Comparison of ENCODE assay signal across 20 mouse cellular contexts in genomic region chr15:83114106-83114505, GRCm38 (mm10). TPM values are rescaled to one million over a fixed set of nuclear protein-coding genes. Genes with fewer than 3 reads are reported as not detected.
DNase-seq lines count a peak whose midpoint lies in the region; ATAC-seq and TF ChIP-seq lines count a peak whose summit lies in the region.
"Had no signal": no experiment of that assay in that cellular context is flagged by ENCODE, and none has a peak within 500 bp of the region (broad histone marks: within the 10 kb centered on the region; RNA-seq: fewer than 3 reads in every experiment).

No protein-coding gene starts in this region.

- no peaks in the 10 kb centered on the region for H3K79me2 ChIP-seq in liver, adult 2 months (ENCODE audit: control insufficient read depth, insufficient read depth, low read length)
- no peaks in the 10 kb centered on the region for H3K79me2 ChIP-seq in heart, adult 2 months (replicated peaks; ENCODE audit: control insufficient read depth, insufficient read depth, low read length)

- H3K27me3 ChIP-seq in kidney, adult 2 months (replicated peaks; ENCODE audit: control insufficient read depth, insufficient read depth, low read length): no peaks in the 10 kb centered on the region
- no peaks in the 10 kb centered on the region for H3K27me3 ChIP-seq in liver, adult 2 months (ENCODE audit: control insufficient read depth, insufficient read depth, low read length)
- no peaks in the 10 kb centered on the region for H3K27me3 ChIP-seq in hindbrain, embryonic 15.5 days
- H3K27me3 ChIP-seq in midbrain, embryonic 16.5 days (ENCODE audit: control insufficient read depth, insufficient read depth, low read depth, low read length): no peaks in the 10 kb centered on the region
- H3K27me3 ChIP-seq in heart, adult 2 months (ENCODE audit: control insufficient read depth, insufficient read depth, low read length): no peaks in the 10 kb centered on the region
- H3K27me3 ChIP-seq: forebrain, embryonic 12.5 days; liver, embryonic 15.5 days; lung, embryonic 15.5 days had no signal

- TF ChIP-seq CTCF in kidney, adult 2 months (conservative IDR thresholded peaks at IDR 0.05; ENCODE audit: insufficient read depth, insufficient read length, low read depth, low read length): no peak
- no peak for TF ChIP-seq CTCF in liver, adult 2 months (IDR thresholded peaks at IDR 0.05; ENCODE audit: low read depth, low read length)
- TF ChIP-seq CTCF in heart, adult 2 months (IDR thresholded peaks at IDR 0.05): no peak

- H3K4me2 ChIP-seq in hindbrain, embryonic 15.5 days: no peak overlapping the region
- H3K4me2 ChIP-seq in midbrain, embryonic 16.5 days (ENCODE audit: low read length): no peak overlapping the region
- H3K4me2 ChIP-seq: forebrain, embryonic 12.5 days; liver, embryonic 15.5 days; lung, embryonic 15.5 days had no signal

- TF ChIP-seq EP300 in heart, adult 2 months (IDR thresholded peaks at IDR 0.05; ENCODE audit: insufficient read depth, low read depth, low read length): no peak

- peak; percentile 4; the same call in 1 of the 2 replicates for ATAC-seq in hindbrain, embryonic 15.5 days (ENCODE audit: low FRiP score, low read depth)
- ATAC-seq in midbrain, embryonic 16.5 days: no peak
- ATAC-seq: inflammation-experienced regulatory T-cells, adult 6 months had no signal

- H3K9me3 ChIP-seq in hindbrain, embryonic 15.5 days: no peaks in the 10 kb centered on the region
- H3K9me3 ChIP-seq in midbrain, embryonic 16.5 days (replicated peaks; ENCODE audit: control insufficient read depth, low read length, poor library complexity, severe bottlenecking): no peaks in the 10 kb centered on the region
- H3K9me3 ChIP-seq: forebrain, embryonic 12.5 days; liver, embryonic 15.5 days; lung, embryonic 15.5 days had no signal

- peak; percentile 62 for DNase-seq in kidney, adult 2 months
- DNase-seq in kidney, postnatal 4 days: no peak
- peak; percentile 40 for DNase-seq in liver, adult 2 months (ENCODE audit: extremely low read depth, low read depth, low spot score)
- DNase-seq in liver: no peak
- DNase-seq in heart, adult 2 months: no peak
- DNase-seq: adrenal gland, adult 2 months; cerebellum, adult 11-12 months; cerebellum, postnatal 10 days; gastrocnemius, postnatal 36 days; kidney, postnatal 14 days; lung, postnatal 4 days; thymus, adult 18-20 months; thymus, postnatal 36 days had no signal

- no peak overlapping the region for H3K27ac ChIP-seq in kidney, adult 2 months (ENCODE audit: insufficient read depth, low read depth, low read length)
- H3K27ac ChIP-seq in liver, adult 2 months (replicated peaks; ENCODE audit: insufficient read depth, low read depth, low read length): no peak overlapping the region
- H3K27ac ChIP-seq in hindbrain, embryonic 15.5 days (replicated peaks): no peak overlapping the region
- H3K27ac ChIP-seq in midbrain, embryonic 16.5 days (ENCODE audit: low read length): no peak overlapping the region
- H3K27ac ChIP-seq in heart, adult 2 months: no peak overlapping the region
- H3K27ac ChIP-seq: liver, embryonic 15.5 days; lung, embryonic 15.5 days had no signal

- H3K36me3 ChIP-seq in kidney, adult 2 months (ENCODE audit: control insufficient read depth, insufficient read depth, low read length): no peaks in the 10 kb centered on the region
- H3K36me3 ChIP-seq in liver, adult 2 months (ENCODE audit: control insufficient read depth, insufficient read depth, low read length): peaks cover 2% of the 10 kb centered on the region; the same call in 1 of the 2 replicates
- H3K36me3 ChIP-seq in hindbrain, embryonic 15.5 days: peaks cover 15% of the 10 kb centered on the region; the same call in 1 of the 2 replicates
- H3K36me3 ChIP-seq in midbrain, embryonic 16.5 days (ENCODE audit: control insufficient read depth, insufficient read depth, low read length): peaks cover 15% of the 10 kb centered on the region
- H3K36me3 ChIP-seq in heart, adult 2 months (ENCODE audit: control insufficient read depth, insufficient read depth, low read length): no peaks in the 10 kb centered on the region

- H3K4me1 ChIP-seq in kidney, adult 2 months (ENCODE audit: control insufficient read depth, insufficient read depth, low read length): no peaks in the 10 kb centered on the region
- no peaks in the 10 kb centered on the region for H3K4me1 ChIP-seq in liver, adult 2 months (ENCODE audit: control insufficient read depth, insufficient read depth, low read length)
- H3K4me1 ChIP-seq in hindbrain, embryonic 15.5 days (replicated peaks): peaks cover 30% of the 10 kb centered on the region
- H3K4me1 ChIP-seq in midbrain, embryonic 16.5 days (ENCODE audit: control insufficient read depth, insufficient read depth, low read length): peaks cover 9% of the 10 kb centered on the region
- H3K4me1 ChIP-seq in heart, adult 2 months (ENCODE audit: control insufficient read depth, insufficient read depth, low read length): peaks cover 1% of the 10 kb centered on the region

- intact Hi-C loops in heart, adult 2 months (cut with DNase I): no loop called here

- no peak overlapping the region for H3K9ac ChIP-seq in liver, adult 2 months (ENCODE audit: low read depth, low read length)
- no peak overlapping the region for H3K9ac ChIP-seq in hindbrain, embryonic 15.5 days
- 0 out of 2 replicates have a peak overlapping the region, but pooled peaks have one; percentile 23 for H3K9ac ChIP-seq in midbrain, embryonic 16.5 days (ENCODE audit: low read depth, low read length)
- H3K9ac ChIP-seq in heart, adult 2 months (ENCODE audit: low read depth, low read length): no peak overlapping the region
- H3K9ac ChIP-seq: forebrain, embryonic 12.5 days; liver, embryonic 15.5 days; lung, embryonic 15.5 days had no signal

- 63% methylated on average over 9 of the region's 9 CpGs for WGBS in kidney, adult 2 months
- 79% methylated on average over 9 of the region's 9 CpGs for WGBS in liver, adult 2 months
- WGBS in hindbrain, embryonic 15.5 days: 49% methylated on average over 9 of the region's 9 CpGs
- 71% methylated on average over 9 of the region's 9 CpGs for WGBS in midbrain, embryonic 16.5 days
- WGBS in heart, adult 2 months: 87% methylated on average over 9 of the region's 9 CpGs

- no peak overlapping the region for H3K4me3 ChIP-seq in kidney, adult 2 months (ENCODE audit: insufficient read depth, low read depth, low read length)
- no peak overlapping the region for H3K4me3 ChIP-seq in liver, adult 2 months (ENCODE audit: insufficient read depth, low read depth, low read length)
- no peak overlapping the region for H3K4me3 ChIP-seq in hindbrain, embryonic 15.5 days
- no peak overlapping the region for H3K4me3 ChIP-seq in midbrain, embryonic 16.5 days (ENCODE audit: low read depth, low read length)
- H3K4me3 ChIP-seq in heart, adult 2 months: no peak overlapping the region
- H3K4me3 ChIP-seq: forebrain, embryonic 12.5 days; liver, embryonic 15.5 days; lung, embryonic 15.5 days; myocyte had no signal

- no peak for TF ChIP-seq POLR2A in kidney, adult 2 months (IDR thresholded peaks at IDR 0.05; ENCODE audit: low read depth, low read length)
- no peak for TF ChIP-seq POLR2A in liver, adult 2 months (IDR thresholded peaks at IDR 0.05; ENCODE audit: extremely low read depth, insufficient read depth, low read length)
- TF ChIP-seq POLR2A in heart, adult 2 months (IDR thresholded peaks at IDR 0.05; ENCODE audit: insufficient read depth, low read depth, low read length): no peak

RNA-seq across cellular contexts. Expression of gene Rrp7a, which starts 8.5 kb away (rescaled TPM):
- 110 and 126 TPM in 2 replicates for polyA plus RNA-seq in kidney, adult 2 months (2012; rRNA removed)
- total RNA-seq in liver, adult 2 months (2014; rRNA removed): 9.1 and 19.3 TPM in 2 replicates
- polyA plus RNA-seq in liver, adult 2 months (2012; rRNA removed): 44.1 and 44.7 TPM in 2 replicates
- 74.7 and 78.9 TPM in 2 replicates for polyA plus RNA-seq in hindbrain, embryonic 15.5 days (2015; fragmentation: Nextera tagmentation; extraction: Ambion mirVana)
- 90.6 and 93.0 TPM in 2 replicates for polyA plus RNA-seq in midbrain, embryonic 16.5 days (2015; fragmentation: Nextera tagmentation; extraction: Ambion mirVana)
- total RNA-seq in heart, adult 2 months (2021): 10 to 100 TPM; 39.9 to 40.9 TPM
- polyA plus RNA-seq in heart, adult 2 months (2012; rRNA removed): 60.0 and 62.0 TPM in 2 replicates

RNA-seq across cellular contexts. Expression of gene Serhl, which starts 24.8 kb away (rescaled TPM):
- polyA plus RNA-seq in kidney, adult 2 months (2012; rRNA removed): 106 and 124 TPM in 2 replicates
- 51.6 and 58.1 TPM in 2 replicates for total RNA-seq in liver, adult 2 months (2014; rRNA removed)
- polyA plus RNA-seq in liver, adult 2 months (2012; rRNA removed): 59.6 and 80.6 TPM in 2 replicates
- 29.7 and 31.0 TPM in 2 replicates for polyA plus RNA-seq in hindbrain, embryonic 15.5 days (2015; fragmentation: Nextera tagmentation; extraction: Ambion mirVana)
- 29.6 and 29.7 TPM in 2 replicates for polyA plus RNA-seq in midbrain, embryonic 16.5 days (2015; fragmentation: Nextera tagmentation; extraction: Ambion mirVana)
- total RNA-seq in heart, adult 2 months (2021): 10 to 100 TPM; 36.8 to 41.0 TPM
- 82.7 and 90.2 TPM in 2 replicates for polyA plus RNA-seq in heart, adult 2 months (2012; rRNA removed)

RNA-seq across cellular contexts. Expression of gene Poldip3, which starts 35.1 kb away (rescaled TPM):
- 45.9 and 47.2 TPM in 2 replicates for polyA plus RNA-seq in kidney, adult 2 months (2012; rRNA removed)
- total RNA-seq in liver, adult 2 months (2014; rRNA removed): 21.6 and 24.8 TPM in 2 replicates
- 25.5 and 34.6 TPM in 2 replicates for polyA plus RNA-seq in liver, adult 2 months (2012; rRNA removed)
- 130 and 132 TPM in 2 replicates for polyA plus RNA-seq in hindbrain, embryonic 15.5 days (2015; fragmentation: Nextera tagmentation; extraction: Ambion mirVana)
- polyA plus RNA-seq in midbrain, embryonic 16.5 days (2015; fragmentation: Nextera tagmentation; extraction: Ambion mirVana): 140 and 145 TPM in 2 replicates
- 10 to 100 TPM; 23.6 to 24.7 TPM for total RNA-seq in heart, adult 2 months (2021)
- 20.0 and 27.0 TPM in 2 replicates for polyA plus RNA-seq in heart, adult 2 months (2012; rRNA removed)

RNA-seq across cellular contexts. Expression of gene Cyb5r3, which starts 58.3 kb away (rescaled TPM):
- 197 and 230 TPM in 2 replicates for polyA plus RNA-seq in kidney, adult 2 months (2012; rRNA removed)
- total RNA-seq in liver, adult 2 months (2014; rRNA removed): 155 TPM in 2 replicates
- polyA plus RNA-seq in liver, adult 2 months (2012; rRNA removed): 424 and 500 TPM in 2 replicates
- polyA plus RNA-seq in hindbrain, embryonic 15.5 days (2015; fragmentation: Nextera tagmentation; extraction: Ambion mirVana): 116 and 144 TPM in 2 replicates
- polyA plus RNA-seq in midbrain, embryonic 16.5 days (2015; fragmentation: Nextera tagmentation; extraction: Ambion mirVana): 107 and 121 TPM in 2 replicates
- total RNA-seq in heart, adult 2 months (2021): 10 to 100 TPM; 75.6 to 87.2 TPM
- 97.7 and 103 TPM in 2 replicates for polyA plus RNA-seq in heart, adult 2 months (2012; rRNA removed)

Comparison
In these comparisons a context has a peak if more than half of its experiments do, and no peak if none do; other contexts are left out.
1. DNase-seq: peak in kidney, adult 2 months (single experiment) and liver, adult 2 months (single experiment); none in kidney, postnatal 4 days (0 of 2), liver (single experiment) and heart, adult 2 months (0 of 2).